Mouse (Mus musculus) ovary, adult 18-20 months (tissue): ENCODE measurements around the gene Dbnl.
"Not testable (repeated sequence)": the region's sequence is repeated elsewhere in the genome, so short reads cannot be mapped to it uniquely, and the experiment has no call there.

ENCODE experiments used
- DNase-seq: peaks from one replicate; pipeline ENCODE4 v3.0.0; 2022; ENCODE audit warnings: low spot score, mixed read lengths

Gene Dbnl

GRCm38 (mm10) chr11:5795706-5796105, 7.4 kb downstream of the Dbnl start:
- no peak for DNase-seq

- no peak for DNase-seq
These were observed 8.7 kb downstream of the Dbnl start for GRCm38 (mm10) chr11:5796939-5797338.

GRCm38 (mm10) chr11:5797371-5797770, 9.1 kb downstream of the Dbnl start:
- DNase-seq, result no peak

GRCm38 (mm10) chr11:5797928-5798327, 9.6 kb downstream of the Dbnl start:
- DNase-seq, result no peak

- no peak for DNase-seq
These were observed 11.6 kb downstream of the Dbnl start for GRCm38 (mm10) chr11:5799621-5800490.

- no peak for DNase-seq
These were observed 13.2 kb downstream of the Dbnl start for GRCm38 (mm10) chr11:5801511-5801910.

GRCm38 (mm10) chr11:5802005-5802404, 13.7 kb downstream of the Dbnl start:
- no peak for DNase-seq

- no peak for DNase-seq
These were observed 14.3 kb downstream of the Dbnl start for GRCm38 (mm10) chr11:5802457-5803217.

- no peak for DNase-seq
These were observed 15.3 kb downstream of the Dbnl start, which contains the start of gene Pgam2 for GRCm38 (mm10) chr11:5803551-5803981. Pgam2 (minus strand) TSS chr11:5803733.

GRCm38 (mm10) chr11:5804174-5804573, 15.9 kb downstream of the Dbnl start:
- no peak for DNase-seq

GRCm38 (mm10) chr11:5805711-5806110, 17.4 kb downstream of the Dbnl start:
- no peak for DNase-seq

- no peak for DNase-seq
These were observed 19.7 kb downstream of the Dbnl start for GRCm38 (mm10) chr11:5807956-5808355.

- DNase-seq, result not testable (repeated sequence)
These were observed 21.2 kb downstream of the Dbnl start for GRCm38 (mm10) chr11:5809487-5809886.

- DNase-seq, result no peak
These were observed 25.1 kb downstream of the Dbnl start for GRCm38 (mm10) chr11:5813381-5813780.

- no peak for DNase-seq
These were observed 30.9 kb downstream of the Dbnl start for GRCm38 (mm10) chr11:5819223-5819622.

- DNase-seq, result no peak
These were observed 37.1 kb downstream of the Dbnl start for GRCm38 (mm10) chr11:5825432-5825831.

GRCm38 (mm10) chr11:5827931-5828330, 39.6 kb downstream of the Dbnl start:
- DNase-seq, result no peak

- no peak for DNase-seq
These were observed 40.4 kb downstream of the Dbnl start for GRCm38 (mm10) chr11:5828509-5829191.

- DNase-seq, result no peak
These were observed 41.0 kb downstream of the Dbnl start for GRCm38 (mm10) chr11:5829327-5829726.

- no peak for DNase-seq
These were observed 46.2 kb downstream of the Dbnl start for GRCm38 (mm10) chr11:5834506-5834905.

- DNase-seq, result no peak
These were observed 46.8 kb downstream of the Dbnl start for GRCm38 (mm10) chr11:5835057-5835456.

- no peak for DNase-seq
These were observed 47.8 kb downstream of the Dbnl start for GRCm38 (mm10) chr11:5836126-5836525.
